Mouse (Mus musculus): ENCODE results near the gene Cops9.

Gene Cops9

DNA sequence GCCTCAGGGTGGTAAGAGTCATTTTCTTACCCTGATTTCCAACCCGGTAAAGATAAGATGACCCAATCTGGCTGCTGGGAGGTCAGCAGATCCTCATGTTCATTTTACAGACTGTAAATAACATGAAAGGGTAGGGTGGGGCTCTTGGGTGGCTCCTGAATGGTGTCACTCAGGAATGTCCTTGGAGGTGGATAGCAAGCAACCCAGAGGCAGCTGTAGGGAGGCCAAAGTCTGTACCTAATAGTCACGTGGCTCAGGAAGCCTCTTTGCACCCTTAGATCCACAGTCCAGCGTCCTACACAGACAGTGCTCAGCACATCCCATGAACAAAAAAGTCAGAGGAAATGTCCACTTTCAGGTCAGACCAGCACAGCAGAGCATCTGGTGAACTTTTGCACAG, 45.8 kb downstream of the Cops9 start:
- DNase-seq (ENCODE audit: low read depth), result no peak

DNA sequence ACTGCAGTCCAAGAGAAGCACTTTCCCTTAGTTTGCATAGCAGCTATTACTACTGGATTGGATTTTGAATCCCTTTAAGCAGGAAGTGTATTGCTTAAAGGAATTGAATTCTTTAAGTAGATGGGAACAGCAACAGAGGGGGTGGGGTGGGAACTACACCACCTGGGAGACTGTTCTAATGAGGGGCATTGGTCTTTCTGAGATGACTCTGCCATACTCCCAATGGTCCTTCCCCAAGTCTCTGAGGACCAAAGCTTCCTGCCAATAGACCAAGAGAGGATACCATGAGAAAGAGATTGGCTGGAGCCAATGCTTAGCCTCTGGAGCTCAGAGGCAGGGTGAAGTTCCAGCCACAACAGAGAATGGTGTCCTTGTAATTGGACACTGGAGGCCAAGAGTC, 47.7 kb downstream of the Cops9 start, which contains the start of gene Olfr1411:
Gene Olfr1411, plus strand, starts transcription at position 301 of the 400 bp plus-strand sequence.
- DNase-seq (ENCODE audit: low read depth), result no peak
